Mouse (Mus musculus): ENCODE data around the gene Rdh1. TPM values are rescaled to one million over a fixed set of nuclear protein-coding genes. Genes with fewer than 3 reads are reported as not detected.
"Not testable (repeated sequence)": the region's sequence is repeated elsewhere in the genome, so short reads cannot be mapped to it uniquely, and the experiment has no call there.

Rdh1 gene
- polyA plus RNA-seq, 1 experiment from 2014 or later, result 0.04 TPM

DNA sequence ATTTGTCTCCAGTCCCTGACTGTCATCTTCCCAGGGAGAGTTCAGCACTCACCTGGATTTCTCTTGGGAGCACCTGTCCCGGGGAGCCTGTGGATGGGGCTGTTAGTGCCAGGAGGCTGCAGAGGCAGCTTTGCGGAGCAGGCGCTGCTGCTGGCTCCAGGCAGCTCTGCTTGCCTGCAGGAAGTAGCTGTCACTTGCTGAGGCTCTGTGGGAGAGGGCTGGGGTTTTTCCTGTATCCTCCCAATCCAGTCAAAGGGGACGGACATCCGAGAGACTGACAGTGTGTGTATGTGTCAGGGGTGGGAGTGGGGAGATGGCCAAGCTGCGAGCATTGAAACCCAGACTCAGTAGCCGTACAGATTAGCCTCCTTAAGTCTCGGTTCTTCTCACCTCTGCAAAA is 8.0 kb upstream of the Rdh1 start, which contains the start of gene Gpr182:
TSS of gene Gpr182 (minus strand) at position 185 of the 400 bp plus-strand sequence.
- WGBS, result 63% methylated on average over 8 of the region's 8 CpGs

DNA sequence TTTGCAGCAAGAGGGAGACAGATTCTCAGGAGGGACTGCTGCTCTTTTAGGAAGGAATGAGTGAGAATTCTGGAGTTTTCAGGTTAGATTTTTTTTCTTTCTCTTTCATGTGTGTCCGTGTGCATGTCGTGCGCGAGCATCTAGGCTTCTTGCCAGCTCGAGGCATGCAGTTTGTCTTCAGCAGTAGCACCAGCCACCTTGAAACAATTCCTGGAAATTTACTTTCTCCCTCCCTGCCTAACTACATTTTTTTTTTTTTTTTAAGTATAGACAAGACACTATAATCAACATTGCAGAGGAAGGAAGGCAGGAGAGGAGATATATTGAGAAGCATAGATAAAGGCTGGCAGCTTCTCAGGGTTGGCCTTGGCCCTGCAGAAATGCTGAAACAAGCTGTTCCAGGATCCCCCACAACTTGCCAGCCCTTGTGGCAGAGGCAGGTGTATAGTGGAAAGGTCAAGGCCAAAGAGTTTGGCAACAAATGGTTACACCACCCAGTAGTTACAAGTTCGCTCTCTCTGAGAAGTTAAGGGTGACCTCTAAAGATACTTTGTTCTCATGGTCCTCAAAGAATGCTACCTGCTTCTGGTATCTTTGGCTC is 4.9 kb upstream of the Rdh1 start:
- no peak overlapping the region for H3K4me2 ChIP-seq (replicated peaks)
- no peak overlapping the region for H3K27ac ChIP-seq
- no peaks in the 10 kb centered on the region for H3K36me3 ChIP-seq
- H3K9ac ChIP-seq (replicated peaks), result no peak overlapping the region
- peaks cover 4% of the 10 kb centered on the region; the same call in 1 of the 2 replicates for H3K4me1 ChIP-seq (replicated peaks)
- H3K27me3 ChIP-seq, result no peaks in the 10 kb centered on the region
- no peak for ATAC-seq
- H3K9me3 ChIP-seq, result no peaks in the 10 kb centered on the region
- no peak overlapping the region for H3K4me3 ChIP-seq (replicated peaks)
- 88% methylated on average over 6 of the region's 6 CpGs for WGBS

More for the DNA sequence above, 8.0 kb upstream of the Rdh1 start, which contains the start of gene Gpr182:
- Histone ChIP-seq H3K9ac (replicated peaks) (0 out of 2 replicates have a peak within 1 kb of the TSS, but pooled peaks have one; percentile 12), H3K27me3 (no peaks in the 10 kb centered on the region), H3K9me3 (no peaks in the 10 kb centered on the region), H3K4me2 (replicated peaks) (no peak within 1 kb of the TSS), H3K36me3 (peaks cover 26% of the 10 kb centered on the region), H3K4me1 (replicated peaks) (peaks cover 12% of the 10 kb centered on the region), H3K4me3 (replicated peaks) (no peak within 1 kb of the TSS), H3K27ac (no peak within 1 kb of the TSS)
- no peak for ATAC-seq

DNA sequence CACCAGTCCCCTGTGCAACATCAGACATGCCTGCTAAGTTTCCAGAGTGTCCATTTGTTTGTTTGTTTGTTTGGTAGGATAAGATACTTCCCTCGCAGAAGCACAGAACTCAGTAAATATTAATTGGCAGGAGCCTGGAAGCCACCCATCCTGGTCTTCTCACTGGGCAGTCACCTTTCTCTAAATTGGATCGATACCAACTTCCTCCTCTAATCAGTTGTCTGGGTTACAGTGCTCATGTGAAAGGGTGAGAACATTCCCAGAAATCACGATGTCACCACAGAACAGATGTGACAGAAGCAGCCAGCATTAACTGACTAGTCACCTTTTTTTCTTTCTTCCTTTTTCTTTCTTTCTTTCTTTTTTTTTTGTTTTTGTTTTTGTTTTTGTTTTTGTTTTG is 4.3 kb upstream of the Rdh1 start:
- WGBS, result 85% methylated on average over 3 of the region's 3 CpGs
- Histone ChIP-seq H3K36me3 (no peaks in the 10 kb centered on the region), H3K4me3 (replicated peaks) (no peak overlapping the region), H3K4me1 (replicated peaks) (no peaks in the 10 kb centered on the region), H3K27me3 (no peaks in the 10 kb centered on the region), H3K9ac (replicated peaks) (no peak overlapping the region), H3K4me2 (replicated peaks) (no peak overlapping the region), H3K9me3 (no peaks in the 10 kb centered on the region), H3K27ac (no peak overlapping the region)
- ATAC-seq, result no peak

DNA sequence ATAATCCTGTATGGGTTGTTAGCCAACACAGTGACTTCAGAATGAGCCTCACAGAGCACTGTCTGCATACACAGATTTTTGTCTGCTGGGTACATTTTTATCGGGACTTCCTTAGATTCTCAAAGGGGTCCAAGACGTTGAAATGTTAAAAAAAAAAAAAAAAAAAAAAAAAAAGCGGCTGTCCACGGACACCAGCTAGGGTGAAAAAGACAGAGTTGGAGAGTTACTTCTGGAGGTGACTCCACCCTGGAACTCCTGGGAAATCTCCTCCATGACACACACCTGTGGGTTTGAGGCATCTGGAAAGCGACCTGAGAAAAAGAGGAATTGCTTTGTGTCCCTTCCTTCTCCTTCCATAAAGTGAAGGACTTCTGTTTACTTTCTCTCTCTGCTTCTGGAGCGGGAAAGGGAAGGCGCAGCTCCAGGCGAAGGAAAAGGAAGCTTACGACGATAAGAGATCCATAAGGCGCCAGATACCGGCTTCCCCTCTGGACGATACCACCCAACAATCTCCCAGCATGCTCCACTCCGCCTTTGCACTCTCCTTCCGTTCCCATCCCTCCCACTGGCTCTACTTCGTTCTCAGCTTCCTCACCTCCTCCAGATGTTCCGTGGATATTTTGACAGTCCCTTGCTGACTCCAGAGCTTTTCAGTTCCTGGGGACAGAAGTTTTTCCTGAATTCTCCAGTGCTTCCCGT is 3.6 kb upstream of the Rdh1 start:
- Histone ChIP-seq H3K27me3 (no peaks in the 10 kb centered on the region), H3K36me3 (no peaks in the 10 kb centered on the region), H3K4me2 (replicated peaks) (peak overlapping the region; percentile 17), H3K4me1 (replicated peaks) (no peaks in the 10 kb centered on the region), H3K27ac (no peak overlapping the region), H3K4me3 (replicated peaks) (no peak overlapping the region), H3K9me3 (no peaks in the 10 kb centered on the region), H3K9ac (replicated peaks) (no peak overlapping the region)
- ATAC-seq, result no peak
- WGBS, result 47% methylated on average over 18 of the region's 18 CpGs

DNA sequence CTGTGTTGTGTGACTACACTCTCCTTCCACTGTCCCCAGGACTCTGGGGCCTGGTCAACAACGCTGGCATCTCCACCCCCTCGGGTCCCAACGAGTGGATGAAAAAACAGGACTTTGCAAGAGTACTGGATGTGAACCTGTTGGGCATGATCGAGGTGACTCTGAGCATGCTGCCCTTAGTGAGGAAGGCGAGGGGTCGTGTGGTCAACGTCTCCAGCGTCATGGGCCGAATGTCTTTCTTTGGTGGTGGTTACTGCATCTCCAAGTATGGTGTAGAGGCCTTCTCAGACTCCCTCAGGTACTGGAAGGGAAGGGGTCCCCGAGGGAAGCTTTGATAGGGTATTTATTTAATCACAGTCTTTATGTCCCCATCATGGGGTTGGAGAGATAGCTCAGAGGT is 3.4 kb downstream of the Rdh1 start:
- H3K9ac ChIP-seq (replicated peaks); H3K27me3 ChIP-seq; H3K4me3 ChIP-seq (replicated peaks); ATAC-seq; H3K9me3 ChIP-seq; H3K36me3 ChIP-seq; H3K4me2 ChIP-seq (replicated peaks); H3K4me1 ChIP-seq (replicated peaks); H3K27ac ChIP-seq: not testable (repeated sequence)
- 86% methylated on average over 10 of the region's 10 CpGs for WGBS

DNA sequence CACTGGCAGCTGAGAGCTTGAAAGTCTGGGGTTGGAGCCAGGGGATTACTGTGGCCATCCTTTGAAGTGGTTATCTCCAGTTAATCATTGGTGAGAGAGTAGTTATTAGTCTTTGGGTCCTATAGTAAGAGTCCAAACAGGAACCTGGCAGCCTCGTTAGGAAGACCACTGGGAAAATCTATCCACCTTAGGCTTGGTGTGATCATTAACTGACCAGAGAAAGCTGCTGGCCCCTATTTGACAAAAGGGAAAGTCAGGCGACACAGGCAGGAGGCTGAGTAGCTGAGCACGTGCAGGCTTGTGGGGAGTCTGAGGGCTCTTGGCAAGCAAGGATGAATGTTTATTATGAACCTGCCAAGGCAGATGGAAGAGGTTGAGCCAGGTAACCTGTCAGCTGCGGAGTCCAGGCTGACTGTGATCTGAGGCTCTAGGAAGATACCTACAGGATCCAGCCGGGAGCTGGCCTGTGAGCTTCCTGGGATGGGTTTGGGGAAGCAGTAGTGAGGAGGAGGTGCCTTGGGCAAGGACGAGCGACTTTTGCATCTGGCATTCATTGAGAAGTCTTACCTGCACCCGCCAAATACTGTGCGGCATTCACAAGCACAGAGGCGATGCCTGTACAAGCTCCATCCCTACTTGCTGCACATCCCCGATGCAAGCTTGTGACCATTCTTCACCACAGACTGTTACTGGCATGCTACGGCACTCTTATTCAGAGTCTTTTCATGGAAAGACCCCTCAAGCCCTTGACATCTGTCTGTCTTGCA is 4.6 kb downstream of the Rdh1 start:
- Histone ChIP-seq H3K9ac (replicated peaks) (no peak overlapping the region), H3K4me3 (replicated peaks) (no peak overlapping the region), H3K27ac (no peak overlapping the region), H3K27me3 (no peaks in the 10 kb centered on the region), H3K9me3 (no peaks in the 10 kb centered on the region), H3K4me1 (replicated peaks) (no peaks in the 10 kb centered on the region), H3K4me2 (replicated peaks) (no peak overlapping the region), H3K36me3 (no peaks in the 10 kb centered on the region)
- WGBS, result 74% methylated on average over 12 of the region's 12 CpGs
- ATAC-seq, result no peak

DNA sequence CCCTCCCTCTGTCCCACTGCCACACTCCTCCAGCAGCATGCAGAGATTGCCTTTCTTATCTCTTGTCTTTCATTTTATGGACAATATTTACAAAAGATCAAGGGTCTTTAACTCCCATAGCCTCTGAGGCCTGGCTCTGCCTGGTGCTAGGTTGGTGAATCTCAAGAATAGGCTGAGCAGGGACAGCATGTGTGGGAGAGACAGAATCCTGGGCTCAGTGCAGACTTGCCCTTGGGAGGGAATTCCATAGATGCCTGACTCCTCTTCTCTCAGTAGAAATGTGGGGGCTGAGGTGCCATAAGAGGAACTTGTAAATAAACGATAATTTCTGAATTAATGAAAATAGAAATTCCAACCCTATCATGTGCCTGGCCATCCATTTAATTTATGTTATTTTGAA is 7.0 kb downstream of the Rdh1 start:
- no peak overlapping the region for H3K27ac ChIP-seq
- 97% methylated on average over 1 of the region's 1 CpGs for WGBS
- no peak for ATAC-seq
- no peak overlapping the region for H3K9ac ChIP-seq (replicated peaks)
- no peaks in the 10 kb centered on the region for H3K9me3 ChIP-seq
- no peak overlapping the region for H3K4me3 ChIP-seq (replicated peaks)
- no peaks in the 10 kb centered on the region for H3K4me1 ChIP-seq (replicated peaks)
- H3K36me3 ChIP-seq, result no peaks in the 10 kb centered on the region
- no peak overlapping the region for H3K4me2 ChIP-seq (replicated peaks)
- no peaks in the 10 kb centered on the region for H3K27me3 ChIP-seq

DNA sequence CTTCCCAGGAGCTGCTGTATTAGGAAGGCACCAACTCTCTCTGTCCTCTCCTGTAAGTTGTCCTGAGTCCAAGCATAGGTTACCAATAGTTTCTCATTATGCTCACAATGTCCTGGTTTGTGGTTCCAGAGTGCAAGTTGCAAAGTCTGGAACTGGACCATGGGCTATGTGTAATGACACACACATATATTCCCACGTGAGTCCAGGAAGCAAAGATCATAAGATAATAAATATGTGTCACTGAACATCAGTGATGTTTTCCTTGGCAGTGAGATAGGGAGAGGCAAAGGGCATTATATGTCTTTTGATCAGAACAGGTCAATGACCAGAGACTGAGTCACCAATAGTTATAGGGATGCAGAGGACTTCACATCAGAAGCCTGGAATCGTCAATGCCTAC is 16.5 kb downstream of the Rdh1 start, which contains the start of gene Rdh9:
TSS of gene Rdh9 (plus strand) at position 376 of the 400 bp plus-strand sequence.
- WGBS, result 83% methylated on average over 2 of the region's 2 CpGs
- Histone ChIP-seq H3K4me1 (replicated peaks) (no peaks in the 10 kb centered on the region), H3K9ac (replicated peaks) (no peak within 1 kb of the TSS), H3K9me3 (no peaks in the 10 kb centered on the region), H3K27ac (no peak within 1 kb of the TSS), H3K27me3 (no peaks in the 10 kb centered on the region), H3K36me3 (no peaks in the 10 kb centered on the region), H3K4me3 (replicated peaks) (no peak within 1 kb of the TSS), H3K4me2 (replicated peaks) (no peak within 1 kb of the TSS)
- ATAC-seq, result no peak

DNA sequence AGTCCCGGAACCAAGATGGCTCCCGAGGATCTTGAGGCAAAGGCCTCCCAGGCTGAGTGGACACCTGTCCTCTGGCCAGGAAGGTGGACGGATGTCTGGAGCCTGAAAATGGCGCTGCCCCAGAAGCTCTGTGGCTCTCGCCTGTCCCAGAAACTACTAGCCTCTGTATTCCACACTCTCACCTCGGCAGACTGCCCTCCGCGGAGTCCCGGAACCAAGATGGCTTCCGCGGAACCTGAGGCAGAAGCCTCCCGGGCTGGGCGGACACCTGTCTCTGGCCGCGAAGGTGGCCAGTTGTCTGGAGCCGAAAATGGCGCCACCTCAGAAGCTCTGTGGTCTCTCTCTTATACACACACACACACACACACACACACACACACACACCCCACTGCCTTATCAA is 22.8 kb downstream of the Rdh1 start:
- not testable (repeated sequence) for H3K27ac ChIP-seq; H3K9me3 ChIP-seq; H3K9ac ChIP-seq (replicated peaks); H3K4me2 ChIP-seq (replicated peaks); H3K4me3 ChIP-seq (replicated peaks); H3K36me3 ChIP-seq; H3K4me1 ChIP-seq (replicated peaks); ATAC-seq; H3K27me3 ChIP-seq
- WGBS, result 96% methylated on average over 17 of the region's 17 CpGs

DNA sequence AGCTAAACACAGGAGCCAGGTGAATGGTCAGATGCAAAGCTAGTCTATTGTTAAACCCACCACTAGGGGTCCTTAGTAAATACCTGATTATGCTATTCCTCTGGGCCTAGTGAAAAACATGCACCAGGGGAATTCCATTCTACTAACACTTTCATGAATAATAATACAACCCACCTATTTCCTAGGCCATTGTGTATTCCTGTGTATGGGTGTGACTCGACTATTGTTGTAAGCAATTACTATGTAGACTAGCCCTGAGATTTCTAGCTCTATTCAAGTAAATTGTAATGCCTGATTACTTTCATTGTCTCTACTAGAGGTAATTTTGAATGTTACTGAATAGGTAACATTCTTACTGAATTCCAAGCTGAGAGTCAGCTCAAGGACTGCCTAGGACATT is 25.9 kb downstream of the Rdh1 start:
- not testable (repeated sequence) for H3K36me3 ChIP-seq; H3K27ac ChIP-seq; H3K4me1 ChIP-seq (replicated peaks); H3K4me3 ChIP-seq (replicated peaks); H3K9ac ChIP-seq (replicated peaks); H3K27me3 ChIP-seq; ATAC-seq; H3K9me3 ChIP-seq; H3K4me2 ChIP-seq (replicated peaks)
- WGBS, result 78% methylated on average over 1 of the region's 1 CpGs

DNA sequence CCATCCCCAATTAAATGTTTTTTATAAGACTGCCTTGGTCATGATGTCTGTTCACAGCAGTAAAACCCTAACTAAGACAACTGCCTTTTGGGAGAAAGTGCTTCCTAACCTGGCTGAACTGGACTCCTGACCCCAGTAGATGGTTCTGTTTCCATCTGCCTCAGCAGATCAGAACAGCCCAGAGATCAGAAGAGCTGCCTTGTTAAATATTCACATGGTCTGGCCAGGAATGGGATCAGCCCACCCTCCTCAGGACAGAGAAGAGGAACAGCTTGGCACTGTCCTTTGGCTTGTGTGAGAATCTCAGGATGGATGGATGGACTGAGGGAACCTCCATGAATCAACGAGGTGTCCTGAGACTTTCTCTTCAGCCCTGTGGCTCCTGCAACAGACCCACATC is 39.8 kb downstream of the Rdh1 start:
- H3K9ac ChIP-seq (replicated peaks), result no peak overlapping the region
- no peaks in the 10 kb centered on the region for H3K4me1 ChIP-seq (replicated peaks)
- no peak overlapping the region for H3K4me3 ChIP-seq (replicated peaks)
- H3K27me3 ChIP-seq, result no peaks in the 10 kb centered on the region
- no peak for ATAC-seq
- no peak overlapping the region for H3K4me2 ChIP-seq (replicated peaks)
- H3K9me3 ChIP-seq, result no peaks in the 10 kb centered on the region
- H3K27ac ChIP-seq, result no peak overlapping the region
- no peaks in the 10 kb centered on the region for H3K36me3 ChIP-seq
- 69% methylated on average over 1 of the region's 1 CpGs for WGBS

DNA sequence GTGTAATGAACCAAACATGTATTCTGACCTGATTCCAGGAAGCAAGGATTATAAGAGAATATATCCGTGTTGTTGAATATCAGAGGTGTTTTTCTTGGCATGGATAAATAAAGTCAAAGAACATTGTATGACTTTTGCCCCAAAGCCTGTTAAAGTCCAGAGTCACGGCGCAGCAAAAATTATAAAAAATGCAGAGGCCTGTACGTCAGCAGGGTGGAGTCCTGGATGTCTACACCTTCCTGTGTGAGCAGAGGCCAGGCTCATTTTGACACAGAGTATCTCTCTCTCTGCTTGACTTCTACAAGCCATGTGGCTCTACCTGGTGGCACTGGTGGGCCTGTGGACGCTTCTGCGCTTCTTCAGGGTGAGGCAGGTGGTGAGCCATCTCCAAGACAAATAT is 41.4 kb downstream of the Rdh1 start, which contains the start of gene Rdh16:
TSS of gene Rdh16 (plus strand) at position 262 of the 400 bp plus-strand sequence.
- H3K4me1 ChIP-seq (replicated peaks), result no peaks in the 10 kb centered on the region
- H3K36me3 ChIP-seq, result no peaks in the 10 kb centered on the region
- H3K9me3 ChIP-seq, result no peaks in the 10 kb centered on the region
- H3K4me2 ChIP-seq (replicated peaks), result no peak within 1 kb of the TSS
- 89% methylated on average over 6 of the region's 6 CpGs for WGBS
- no peak within 1 kb of the TSS for H3K4me3 ChIP-seq (replicated peaks)
- no peak within 1 kb of the TSS for H3K9ac ChIP-seq (replicated peaks)
- ATAC-seq, result no peak
- no peak within 1 kb of the TSS for H3K27ac ChIP-seq
- H3K27me3 ChIP-seq, result no peaks in the 10 kb centered on the region

Measured in midbrain, embryonic 13.5 days (tissue).